Mouse (Mus musculus) left cerebral cortex, adult 9 months (tissue): Measurements from ENCODE around the gene Thy1.

Source experiments
- DNase-seq, 2 experiments: peaks; one replicate each; pipeline ENCODE4 v3.0.0; 2022; ENCODE audit warnings: low spot score in 2 of 2

Gene Thy1

DNA sequence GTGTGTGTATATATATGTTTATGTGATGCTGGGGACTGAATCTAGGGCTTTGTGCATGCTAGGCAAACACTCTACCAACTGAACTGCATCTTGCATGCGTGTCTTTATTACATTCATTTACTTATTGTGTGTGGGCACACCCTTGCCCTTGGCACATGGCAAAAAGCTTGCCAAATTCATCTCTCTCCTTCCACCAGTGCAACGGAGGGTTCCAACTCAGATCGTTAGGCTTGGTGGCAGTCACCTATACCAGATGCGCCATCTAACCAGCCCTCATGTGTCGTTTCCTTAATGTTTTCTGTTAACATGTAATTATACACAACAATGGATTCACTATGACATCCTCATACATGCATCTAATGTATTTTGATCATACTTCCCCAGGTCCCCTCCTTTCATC is 39.1 kb downstream of the Thy1 start:
- DNase-seq = no peak

DNA sequence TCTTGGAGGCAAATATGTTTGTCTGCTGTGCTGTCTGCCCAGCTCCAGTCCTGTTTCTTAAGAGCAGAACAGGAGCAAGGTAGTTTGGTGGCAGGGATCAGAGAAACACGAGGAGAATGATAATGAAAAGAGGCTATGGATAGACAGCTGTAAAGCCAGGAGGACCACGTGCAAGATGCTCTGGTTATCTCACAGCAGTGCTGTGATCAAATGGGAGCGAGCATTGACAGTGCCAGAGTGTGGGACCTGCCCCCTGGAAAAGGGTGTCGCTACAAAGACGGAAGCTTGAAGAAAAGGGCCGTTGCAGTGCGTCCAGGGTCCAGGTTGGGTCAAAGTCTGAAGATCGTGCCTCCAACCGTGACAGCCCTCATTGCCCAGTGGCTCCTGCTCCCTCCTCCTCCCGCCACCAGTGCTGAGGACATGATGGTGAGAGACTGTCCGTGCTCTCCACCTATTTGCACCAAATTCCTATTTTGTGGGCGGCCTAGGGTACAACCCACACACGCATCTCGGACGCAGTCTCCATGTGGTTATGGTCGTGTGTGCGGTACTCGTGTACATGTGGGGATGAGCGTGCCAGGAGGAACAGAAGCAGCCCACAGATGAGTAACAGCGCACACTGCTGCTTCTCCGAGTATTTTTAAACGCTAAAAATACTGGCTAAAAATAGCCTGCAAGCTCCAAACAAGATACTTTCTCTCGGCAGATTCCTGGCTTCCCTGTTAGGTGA is 40.4 kb downstream of the Thy1 start:
- DNase-seq = peak; percentile 89 to 91

DNA sequence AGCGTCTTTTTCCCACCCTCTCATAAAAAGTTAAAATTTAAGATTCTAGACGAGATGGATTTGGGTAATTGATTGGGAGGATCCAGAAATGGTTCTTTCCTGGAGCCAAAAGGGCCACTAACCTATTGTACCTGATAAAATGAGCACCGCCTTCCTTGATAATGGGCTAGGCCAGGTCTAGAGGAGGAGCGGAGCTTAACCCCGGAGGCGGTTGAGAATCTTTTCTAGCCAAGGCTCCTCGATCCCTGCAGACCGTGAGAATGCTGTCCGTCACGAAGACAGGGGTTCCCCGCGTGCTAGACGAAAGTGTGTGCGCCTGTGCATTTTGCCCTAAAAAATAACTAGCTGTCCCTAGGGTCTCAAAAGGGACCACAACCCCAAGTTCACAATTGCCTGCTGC is 41.1 kb downstream of the Thy1 start:
- DNase-seq = no peak

DNA sequence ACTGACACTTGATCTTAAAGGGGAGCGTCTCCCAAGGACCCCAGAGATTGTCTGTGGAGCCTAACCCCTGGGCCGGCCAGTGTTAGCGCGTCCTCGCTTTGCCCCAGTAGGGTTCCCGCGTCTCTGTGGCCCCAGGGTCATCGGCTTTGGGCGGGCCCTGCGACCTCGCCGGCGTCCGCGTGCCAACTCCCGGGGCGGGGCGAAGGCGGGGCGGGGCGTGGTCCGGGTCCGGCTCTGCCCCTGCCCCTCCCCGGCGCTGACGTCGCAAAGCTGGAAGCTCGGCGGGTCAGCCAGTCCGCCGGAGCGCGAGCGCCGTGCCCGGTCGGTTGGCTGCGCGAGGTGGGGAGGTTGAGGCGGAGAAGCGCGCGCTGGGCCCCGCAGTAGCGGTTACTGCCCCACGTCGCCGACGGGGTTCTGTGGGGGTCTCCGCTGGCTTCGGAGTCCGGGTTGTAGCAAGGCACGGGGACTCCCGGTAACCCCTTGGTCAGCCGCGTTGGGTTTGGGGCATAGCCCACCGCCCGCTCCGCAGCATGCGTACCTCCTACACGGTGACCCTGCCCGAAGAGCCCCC is 41.6 kb downstream of the Thy1 start:
- DNase-seq = peak; percentile 81 to 87

DNA sequence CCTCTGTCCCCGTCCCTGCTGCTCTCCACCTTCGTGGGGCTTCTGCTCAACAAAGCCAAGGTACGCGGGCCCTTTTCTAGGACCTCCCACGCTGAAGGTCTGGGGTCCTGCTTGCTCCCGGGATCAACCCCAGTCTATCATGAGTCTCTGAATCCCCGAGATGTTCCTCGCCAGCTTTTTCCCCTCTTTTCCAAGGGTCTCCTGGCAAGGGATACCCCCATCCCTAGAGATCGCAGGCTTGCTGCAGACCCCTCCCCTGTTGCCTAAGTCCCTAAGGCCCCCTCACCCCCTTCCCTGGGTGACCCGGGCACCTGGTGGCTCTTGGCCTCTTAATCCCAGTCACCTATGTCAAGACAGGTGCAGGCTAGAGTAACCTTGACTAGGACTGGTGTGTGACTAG is 42.1 kb downstream of the Thy1 start:
- no peak for DNase-seq

DNA sequence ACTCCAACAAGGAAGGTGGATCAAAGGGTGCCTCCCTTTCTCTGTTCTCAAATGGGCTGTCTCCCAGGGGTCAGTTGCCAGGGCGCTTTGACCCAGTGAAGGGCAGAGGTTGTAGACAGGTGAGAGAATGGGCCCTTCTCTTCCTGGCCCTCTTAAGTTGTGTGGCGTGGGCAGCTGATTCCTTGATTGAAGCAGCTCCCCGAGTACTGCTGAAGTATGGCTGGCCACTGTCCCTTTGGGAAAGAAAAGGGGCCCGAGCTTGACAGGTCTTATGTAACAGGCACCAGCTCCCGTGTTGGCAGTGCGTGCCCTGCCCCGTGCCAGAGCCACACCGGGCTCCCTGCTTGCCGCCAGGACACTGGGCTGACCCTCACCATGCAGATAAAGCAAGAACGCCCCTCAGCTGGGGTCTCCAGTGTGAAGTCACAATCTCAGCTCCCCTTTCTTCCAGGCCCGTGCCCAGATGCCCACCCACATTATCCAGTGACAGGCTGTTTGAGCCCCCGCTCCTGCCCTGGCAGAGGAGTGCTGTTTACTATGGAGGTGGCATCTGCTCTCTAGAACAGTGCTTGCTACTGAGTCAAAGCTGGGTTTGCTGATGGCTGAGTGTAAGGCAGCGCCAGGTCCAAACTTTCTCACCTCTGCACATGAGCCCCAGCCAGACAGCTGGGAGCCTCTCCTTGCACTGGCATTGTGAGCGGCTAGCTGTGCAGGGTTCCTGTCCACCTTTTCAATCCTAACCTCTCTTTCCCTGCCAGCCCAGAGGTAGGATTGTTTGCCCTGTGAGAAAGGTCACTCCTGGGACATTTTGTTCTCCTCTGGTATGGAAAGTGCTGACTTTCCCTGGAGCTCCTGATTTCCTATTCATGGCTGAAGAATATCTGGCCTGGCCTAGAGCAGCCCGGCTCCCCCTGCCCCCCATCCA is 42.8 kb downstream of the Thy1 start:
- DNase-seq = peak in 1 of 2 experiments; percentile 77

DNA sequence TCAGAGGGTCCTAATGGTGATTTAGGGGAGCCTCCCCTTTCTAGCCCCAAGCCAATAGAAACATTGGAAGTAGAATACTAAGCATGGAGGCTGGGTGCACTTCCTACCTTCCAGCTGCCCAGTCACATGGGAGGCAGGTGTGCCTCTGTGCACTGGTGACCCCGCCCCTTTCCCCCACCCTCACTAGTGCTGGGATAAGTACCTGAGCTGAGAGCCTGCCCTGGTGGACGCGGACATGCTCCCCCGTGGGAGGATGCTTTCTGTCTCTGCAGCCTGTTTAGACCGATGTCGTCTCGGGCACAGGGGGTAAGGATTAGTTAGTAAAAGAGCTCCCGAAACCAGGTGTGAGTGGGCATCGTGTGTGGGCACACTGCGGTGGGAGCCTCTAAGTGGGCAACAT is 43.8 kb downstream of the Thy1 start:
- no peak for DNase-seq

DNA sequence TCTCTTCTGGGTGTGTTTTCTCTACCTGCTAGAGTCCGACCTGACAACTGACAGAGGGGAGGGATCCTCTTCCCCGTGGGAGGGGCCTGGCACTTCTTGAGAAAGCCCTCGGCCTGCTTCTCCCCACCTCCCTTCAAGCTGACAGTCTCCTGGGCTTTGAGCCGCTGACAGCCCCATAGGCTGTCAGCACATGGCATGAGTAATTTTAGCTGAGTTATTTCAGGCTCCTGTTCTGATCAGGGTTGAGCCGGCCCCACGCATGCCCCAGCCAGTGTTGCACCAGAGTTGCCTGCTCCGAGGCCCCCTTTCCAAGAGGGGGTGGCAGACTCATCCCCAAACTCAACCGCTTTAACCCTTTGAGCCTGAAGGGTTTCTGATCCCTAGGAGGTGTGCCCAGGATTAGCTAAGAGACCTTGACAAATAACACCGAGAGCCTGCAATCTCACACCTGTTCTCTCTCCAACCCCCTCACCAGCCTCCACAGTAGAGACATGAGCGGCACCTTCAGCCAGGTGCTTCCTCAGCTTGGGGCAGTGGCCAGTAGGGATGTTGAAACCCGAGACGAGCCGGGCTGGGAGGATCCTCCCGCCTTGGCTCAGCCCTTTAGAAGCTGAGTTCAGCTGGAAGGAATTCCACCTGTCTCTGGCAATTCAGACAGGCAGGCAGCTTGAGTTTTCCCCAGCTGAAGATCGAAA is 44.7 kb downstream of the Thy1 start:
- DNase-seq = peak in 1 of 2 experiments; percentile 76

DNA sequence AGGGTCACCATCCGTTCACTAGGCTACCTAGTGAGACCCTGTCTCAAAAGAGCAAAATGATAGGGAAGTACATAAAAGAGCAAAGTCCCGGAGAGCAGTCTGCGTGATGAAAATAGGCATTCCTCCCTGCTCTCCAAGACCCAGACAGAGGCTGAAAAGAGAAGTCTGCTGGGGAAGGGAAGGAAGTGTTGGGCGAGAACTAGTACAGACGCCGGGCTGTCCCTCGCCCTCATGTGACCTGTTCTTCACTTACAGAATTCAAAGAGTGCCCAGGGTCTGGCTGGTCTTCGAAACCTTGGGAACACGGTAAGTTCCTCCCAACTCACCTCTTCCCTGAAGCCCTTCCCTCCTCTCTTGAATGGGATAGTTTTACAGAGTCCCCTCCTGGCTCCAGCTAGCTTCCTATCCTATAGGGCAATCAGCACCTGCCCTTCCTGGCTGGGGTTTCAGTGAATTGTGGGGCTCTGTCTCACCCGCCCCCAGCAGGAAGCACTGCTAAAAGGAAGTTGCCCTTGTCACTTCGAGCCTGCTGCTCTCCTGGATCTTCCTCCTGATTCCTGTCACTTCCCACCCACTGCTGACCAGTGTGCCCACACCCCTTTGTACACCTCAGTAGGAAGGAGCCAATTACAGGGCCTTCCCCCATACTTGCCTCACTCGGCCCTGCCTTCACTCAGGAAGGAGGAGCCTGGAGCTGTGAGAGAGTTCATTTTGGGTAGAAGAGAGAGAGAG is 45.9 kb downstream of the Thy1 start:
- no peak for DNase-seq

DNA sequence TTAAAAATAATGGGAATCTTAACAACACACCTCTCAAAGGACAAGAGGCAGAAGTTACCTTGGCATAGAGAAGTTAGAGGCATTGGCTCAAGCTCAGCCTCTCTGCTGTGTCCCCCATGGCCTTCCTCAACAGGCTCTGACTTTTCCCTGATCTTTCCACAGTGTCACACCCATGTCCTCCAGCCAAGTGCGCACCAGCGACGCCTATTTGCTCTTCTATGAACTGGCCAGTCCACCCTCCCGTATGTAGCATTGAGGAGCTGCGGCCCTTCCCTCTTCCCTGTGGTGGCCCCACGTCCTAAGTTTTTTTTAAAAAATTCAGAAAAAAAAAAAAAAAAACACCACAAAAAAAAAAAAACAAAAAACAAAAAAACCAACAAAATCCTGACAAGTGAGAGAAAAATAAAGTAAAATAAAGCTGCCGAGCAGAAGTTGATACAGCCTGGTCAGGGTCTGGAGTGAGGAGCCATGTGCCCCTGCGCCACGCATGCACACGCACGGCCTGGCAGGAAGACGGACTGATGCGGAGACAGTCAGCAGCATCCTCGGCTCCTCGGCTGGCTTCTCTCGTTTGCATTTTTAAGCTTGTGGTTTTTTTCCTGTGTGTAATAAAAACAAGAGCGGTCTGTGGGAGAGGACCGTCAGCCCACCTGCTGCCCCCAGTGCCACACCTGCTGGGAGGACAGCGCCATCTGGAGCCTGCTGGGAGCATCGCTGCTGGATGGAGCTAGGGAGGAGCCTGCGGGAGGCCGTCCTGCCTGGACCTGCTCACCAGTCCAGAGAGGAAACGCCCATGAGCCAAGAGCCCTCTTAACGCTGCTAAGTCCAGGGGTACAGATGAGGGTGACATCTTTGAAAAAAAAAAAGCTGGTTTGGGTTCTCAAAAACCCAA is 50.7 kb downstream of the Thy1 start:
- peak in 1 of 2 experiments; percentile 88 for DNase-seq

DNA sequence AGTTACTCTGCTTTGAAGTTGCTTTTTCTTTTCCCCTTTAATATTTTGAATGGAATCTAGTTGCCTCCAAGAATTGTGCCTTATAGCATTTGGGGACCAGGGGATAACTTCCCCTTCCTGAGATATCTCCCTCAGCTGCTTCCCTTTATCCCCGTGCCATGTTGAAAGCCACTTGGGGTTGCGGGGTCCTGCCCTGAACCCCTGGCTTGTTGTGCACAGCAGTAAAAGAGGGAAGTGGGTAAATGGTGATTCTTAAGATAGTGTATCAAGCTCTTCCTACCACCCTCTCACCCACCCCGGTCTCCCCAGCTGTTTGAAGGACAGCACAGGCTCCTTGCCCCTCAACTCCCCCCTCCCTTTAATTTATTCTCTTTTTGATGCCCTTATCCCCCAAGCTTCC is 51.6 kb downstream of the Thy1 start:
- no peak for DNase-seq

DNA sequence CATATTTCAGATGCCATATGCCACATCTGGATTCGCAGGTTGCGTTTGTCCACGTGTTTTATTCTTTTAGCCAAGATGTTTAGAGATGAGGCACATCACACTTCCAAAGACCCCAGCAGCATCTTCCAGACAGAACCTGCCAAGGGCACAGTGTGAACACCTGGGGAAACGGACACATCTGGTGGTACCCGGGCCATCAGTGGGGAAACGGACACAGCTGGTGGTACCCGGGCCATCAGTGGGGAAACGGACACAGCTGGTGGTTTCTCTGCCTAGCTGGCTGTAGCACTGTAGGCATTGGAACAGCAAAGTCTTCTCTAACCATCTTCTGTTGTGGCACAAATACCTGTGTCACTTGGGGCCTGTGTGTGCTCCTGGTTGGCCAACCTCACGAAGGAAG is 52.6 kb downstream of the Thy1 start:
- DNase-seq = no peak

DNA sequence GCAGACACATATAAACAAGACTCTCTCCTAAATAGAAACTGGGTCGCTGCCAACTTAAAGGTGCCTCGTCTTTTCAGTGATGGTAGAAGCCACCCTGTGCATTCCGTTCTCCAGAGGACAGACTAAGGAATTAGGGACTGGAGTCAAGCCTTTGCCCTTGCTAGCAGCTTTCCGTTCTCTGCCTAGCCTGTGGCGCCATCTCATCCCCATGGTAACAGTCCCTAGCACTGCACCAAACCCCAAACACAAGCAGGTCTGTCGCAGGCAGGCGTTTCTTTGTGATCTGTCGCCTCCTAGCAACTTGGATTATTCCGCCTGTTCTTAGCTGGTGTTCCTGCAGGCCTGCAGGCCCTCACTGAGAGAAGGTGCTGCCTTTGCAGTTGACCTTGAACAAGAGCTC is 53.4 kb downstream of the Thy1 start:
- peak in 1 of 2 experiments; percentile 71 for DNase-seq
